Mouse (Mus musculus) stomach, embryonic 14.5 days (tissue): ENCODE results near the gene 5730522E02Rik. TPM values are rescaled to one million over a fixed set of nuclear protein-coding genes. Genes with fewer than 3 reads are reported as not detected.

Experiments
- ATAC-seq: fragments of 200-750 bp; cut with Nextera tagmentation; 2 replicates; pipeline ENCODE4 v1.8.0; 2017; ENCODE audit warnings: low read depth, moderate TSS enrichment; ENCODE audit not compliant: insufficient number of reproducible peaks, insufficient read depth, low FRiP score
- H3K27ac ChIP-seq: fragments of 300-500 bp; sonication (generic); 2 replicates; pipeline ENCODE4 v1.5.1; 2014; ENCODE audit warnings: mild to moderate bottlenecking, low read length, moderate library complexity, mixed read lengths
- H3K27me3 ChIP-seq: fragments of 300-500 bp; sonication (generic); 2 replicates; pipeline ENCODE4 v1.6.1; 2014; ENCODE audit warnings: low read length, control low read depth, mixed read lengths; ENCODE audit not compliant: control insufficient read depth, insufficient read depth
- H3K36me3 ChIP-seq: fragments of 300-500 bp; sonication (generic); 2 replicates; pipeline ENCODE4 v1.6.1; 2014; ENCODE audit warnings: mild to moderate bottlenecking, control low read depth, low read length, moderate library complexity, mixed read lengths; ENCODE audit not compliant: control insufficient read depth, insufficient read depth
- H3K4me1 ChIP-seq: fragments of 300-500 bp; sonication (generic); 2 replicates; pipeline ENCODE4 v1.6.1; 2014; ENCODE audit warnings: low read length, control low read depth, mixed read lengths; ENCODE audit not compliant: control insufficient read depth, insufficient read depth
- H3K4me2 ChIP-seq: fragments of 300-500 bp; sonication (generic); replicated peaks from 2 replicates; pipeline ENCODE4 v1.6.1; 2014; ENCODE audit warnings: low read depth, low read length, control low read depth
- H3K4me3 ChIP-seq: fragments of 300-500 bp; sonication (generic); 2 replicates; pipeline ENCODE4 v1.5.1; 2014; ENCODE audit warnings: low read depth, low read length, control low read depth
- H3K9ac ChIP-seq: fragments of 300-500 bp; sonication (generic); replicated peaks from 2 replicates; pipeline ENCODE4 v1.6.1; 2014; ENCODE audit warnings: low read depth, mild to moderate bottlenecking, control low read depth, low read length, moderate library complexity, mixed read lengths
- H3K9me3 ChIP-seq: fragments of 300-500 bp; sonication (generic); 2 replicates; pipeline ENCODE4 v1.6.1; 2016; ENCODE audit warnings: low read depth, low read length, control low read depth; ENCODE audit not compliant: control insufficient read depth
- WGBS: fragments of 180-500 bp; shearing (Covaris S2); extraction: QIAGEN DNeasy Blood & Tissue Kit; methylation state at CpG from one replicate; pipeline ENCODE4 v1.1.7; 2014; 5-methylcytosine and 5-hydroxymethylcytosine counted together
- microRNA-seq: library from miRNA; unstranded; fragments of <30 nt; microRNA quantifications from one replicate; pipeline ENCODE4, GENCODE M21; 2016
- polyA plus RNA-seq: library from polyadenylated mRNA; unstranded; fragments of >200 nt; fragmentation: Nextera tagmentation; extraction: Ambion mirVana; gene quantifications from 2 replicates; pipeline ENCODE4 v1.2.1, GENCODE M21; 2014

5730522E02Rik gene
- polyA plus RNA-seq, 1 experiment from 2014 or later, result 6.5 TPM

GRCm38 (mm10) chr11:25571396-25571795 is 639.2 kb downstream of the 5730522E02Rik start:
- Histone ChIP-seq H3K9ac (no peak overlapping the region), H3K4me1 (no peaks in the 10 kb centered on the region), H3K4me3 (no peak overlapping the region), H3K36me3 (no peaks in the 10 kb centered on the region), H3K27me3 (no peaks in the 10 kb centered on the region), H3K27ac (no peak overlapping the region), H3K4me2 (no peak overlapping the region), H3K9me3 (no peaks in the 10 kb centered on the region)
- no peak for ATAC-seq
- 66% methylated on average over 2 of the region's 2 CpGs for WGBS

Small RNA genes within 50 kb of the gene (microRNA-seq; reads per million reads assigned to microRNA genes)
- not detected for gene Mir6372

Other genes starting within 250 kb of the 5730522E02Rik start
- gene Fancl, start 175.4 kb upstream of the 5730522E02Rik start, polyA plus RNA-seq, result 30.9 and 34.8 TPM in 2 replicates